Mouse (Mus musculus): ENCODE results near the gene Timm8a2. TPM values are rescaled to one million over a fixed set of nuclear protein-coding genes. Genes with fewer than 3 reads are reported as not detected.

Gene Timm8a2
- polyA plus RNA-seq, 1 experiment from 2014 or later = not detected

- H3K36me3 ChIP-seq = no peaks in the 10 kb centered on the region
- ATAC-seq (replicated peaks; ENCODE audit: insufficient number of reproducible peaks, insufficient read depth, low FRiP score, low read depth) = no peak
- no peaks in the 10 kb centered on the region for H3K27me3 ChIP-seq
- H3K4me1 ChIP-seq (replicated peaks) = 0 out of 2 replicates have a peak, but pooled peaks cover 3% of the 10 kb centered on the region
- no peak overlapping the region for H3K27ac ChIP-seq
- no peak overlapping the region for H3K4me3 ChIP-seq
- no peak overlapping the region for H3K4me2 ChIP-seq
- no peak overlapping the region for H3K9ac ChIP-seq
- no peaks in the 10 kb centered on the region for H3K9me3 ChIP-seq (replicated peaks)
- 69% methylated on average over 2 of the region's 2 CpGs for WGBS
Measured at GRCm38 (mm10) chr14:122032045-122032444, 2.4 kb upstream of the Timm8a2 start.

DNA sequence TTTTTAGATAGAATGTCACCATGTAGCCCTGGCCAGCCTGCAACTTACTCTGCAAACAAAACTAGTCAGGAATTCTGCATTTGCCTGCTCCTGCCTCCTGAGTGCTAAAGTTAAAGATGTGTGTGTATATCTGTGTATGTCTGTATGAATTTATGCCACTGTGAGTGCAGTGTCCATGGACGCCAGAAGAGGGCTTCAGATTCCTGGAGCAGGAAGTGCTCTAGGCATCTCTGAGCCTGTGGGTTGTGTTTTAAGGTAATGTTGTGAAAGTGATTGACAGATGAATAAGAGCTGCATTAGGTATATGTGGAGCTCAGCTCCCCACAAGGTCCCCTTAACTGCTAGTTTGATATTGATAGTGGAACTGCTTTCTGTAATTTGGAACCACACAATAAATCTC lies 707 bp downstream of the Timm8a2 start:
- no peaks in the 10 kb centered on the region for H3K9me3 ChIP-seq (replicated peaks)
- H3K4me2 ChIP-seq = no peak overlapping the region
- no peak overlapping the region for H3K4me3 ChIP-seq
- no peaks in the 10 kb centered on the region for H3K36me3 ChIP-seq
- H3K4me1 ChIP-seq (replicated peaks) = no peaks in the 10 kb centered on the region
- no peak for ATAC-seq (replicated peaks; ENCODE audit: insufficient number of reproducible peaks, insufficient read depth, low FRiP score, low read depth)
- H3K27ac ChIP-seq = no peak overlapping the region
- WGBS = 79% methylated on average over 1 of the region's 1 CpGs
- no peak overlapping the region for H3K9ac ChIP-seq
- no peaks in the 10 kb centered on the region for H3K27me3 ChIP-seq

DNA sequence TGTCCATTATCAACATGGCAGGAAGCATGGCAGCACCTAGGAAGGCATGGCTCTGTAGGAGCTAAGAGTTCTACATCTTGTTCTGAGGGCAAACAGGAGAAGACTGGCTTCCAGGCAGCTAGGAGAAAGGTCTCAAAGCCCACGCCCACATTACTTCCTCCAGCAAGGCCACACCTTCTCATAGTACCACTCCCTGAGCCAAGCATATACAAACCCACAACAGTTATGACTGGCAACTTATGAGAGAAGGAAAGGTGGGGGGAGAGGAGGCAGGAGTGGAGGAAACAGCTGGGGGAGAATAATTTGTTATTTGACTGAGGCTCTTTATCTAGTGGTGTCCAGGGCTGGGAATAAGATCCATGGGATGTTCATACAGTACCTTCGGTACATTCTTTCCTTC lies 1.4 kb downstream of the Timm8a2 start:
- no peaks in the 10 kb centered on the region for H3K36me3 ChIP-seq
- WGBS = 83% methylated on average over 2 of the region's 2 CpGs
- no peak for ATAC-seq (replicated peaks; ENCODE audit: insufficient number of reproducible peaks, insufficient read depth, low FRiP score, low read depth)
- no peak overlapping the region for H3K4me3 ChIP-seq
- H3K4me1 ChIP-seq (replicated peaks) = no peaks in the 10 kb centered on the region
- H3K9me3 ChIP-seq (replicated peaks) = no peaks in the 10 kb centered on the region
- no peak overlapping the region for H3K4me2 ChIP-seq
- no peak overlapping the region for H3K9ac ChIP-seq
- H3K27ac ChIP-seq = no peak overlapping the region
- H3K27me3 ChIP-seq = no peaks in the 10 kb centered on the region

- H3K27ac ChIP-seq = no peak overlapping the region
Measured at GRCm38 (mm10) chr14:122038874-122039647, 4.6 kb downstream of the Timm8a2 start.

GRCm38 (mm10) chr14:122041413-122041825 lies 6.9 kb downstream of the Timm8a2 start:
- no peak overlapping the region for H3K27ac ChIP-seq
- WGBS = 83% methylated on average over 3 of the region's 3 CpGs
- H3K36me3 ChIP-seq = no peaks in the 10 kb centered on the region
- no peak overlapping the region for H3K4me2 ChIP-seq
- no peak overlapping the region for H3K4me3 ChIP-seq
- H3K4me1 ChIP-seq (replicated peaks) = no peaks in the 10 kb centered on the region
- no peaks in the 10 kb centered on the region for H3K27me3 ChIP-seq
- no peaks in the 10 kb centered on the region for H3K9me3 ChIP-seq (replicated peaks)
- ATAC-seq (replicated peaks; ENCODE audit: insufficient number of reproducible peaks, insufficient read depth, low FRiP score, low read depth) = no peak
- H3K9ac ChIP-seq = no peak overlapping the region

More at GRCm38 (mm10) chr14:122038874-122039647, 4.6 kb downstream of the Timm8a2 start:
- no peak overlapping the region for H3K4me3 ChIP-seq
- no peak overlapping the region for H3K4me2 ChIP-seq
- no peaks in the 10 kb centered on the region for H3K9me3 ChIP-seq (replicated peaks)
- H3K27me3 ChIP-seq = no peaks in the 10 kb centered on the region
- WGBS = 84% methylated on average over 13 of the region's 13 CpGs
- no peak overlapping the region for H3K9ac ChIP-seq
- ATAC-seq (replicated peaks; ENCODE audit: insufficient number of reproducible peaks, insufficient read depth, low FRiP score, low read depth) = no peak
- no peaks in the 10 kb centered on the region for H3K4me1 ChIP-seq (replicated peaks)
- no peaks in the 10 kb centered on the region for H3K36me3 ChIP-seq

DNA sequence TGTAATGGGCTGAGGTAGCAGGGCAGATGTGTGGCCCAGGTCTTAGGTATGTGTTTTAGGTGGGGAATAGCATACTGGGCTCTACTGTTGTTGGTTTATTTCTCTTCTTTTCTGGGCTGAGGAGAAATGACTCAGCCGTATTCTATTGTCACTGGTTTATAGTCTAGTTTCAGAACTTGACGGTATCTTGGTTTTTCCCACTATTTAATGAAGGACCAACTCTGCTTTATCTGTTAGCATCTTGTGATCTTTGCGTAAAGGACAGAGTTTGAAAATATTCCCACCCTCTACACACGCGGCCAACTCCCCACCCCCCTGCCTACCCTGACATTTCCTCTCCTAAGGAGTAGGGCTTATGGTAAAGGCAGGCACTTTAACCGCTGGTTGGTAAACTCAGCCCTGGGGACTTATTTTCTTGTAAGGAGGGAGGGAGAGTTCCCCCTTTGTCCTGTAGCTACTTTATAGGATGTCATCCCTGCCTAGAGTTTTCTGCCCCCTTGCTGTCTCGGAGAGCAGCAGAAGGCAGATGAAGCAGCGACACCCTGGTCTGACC lies 7.7 kb downstream of the Timm8a2 start:
- no peak overlapping the region for H3K9ac ChIP-seq
- WGBS = 76% methylated on average over 8 of the region's 8 CpGs

DNA sequence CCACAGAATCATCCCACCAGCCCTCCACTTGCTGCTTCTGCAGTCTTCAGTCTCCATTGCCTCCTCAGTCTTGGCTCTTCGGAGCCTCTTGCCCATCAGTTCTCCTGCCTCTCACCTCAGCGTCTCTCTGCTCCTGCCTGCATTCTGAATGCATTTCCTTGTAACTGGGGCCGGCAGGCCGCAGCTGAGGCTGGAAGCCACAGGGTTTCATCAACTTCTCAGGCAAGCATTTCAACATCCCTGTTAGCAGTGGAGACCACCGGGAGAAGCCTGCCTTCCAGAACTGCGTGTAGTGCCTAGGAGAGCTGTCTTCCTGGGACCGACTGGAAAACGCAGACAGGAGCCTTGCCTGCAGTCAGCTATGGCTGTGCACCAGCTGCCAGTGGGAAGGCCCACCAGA lies 13.3 kb downstream of the Timm8a2 start:
- no peak overlapping the region for H3K9ac ChIP-seq
- no peak overlapping the region for H3K27ac ChIP-seq
- H3K4me2 ChIP-seq = no peak overlapping the region
- 83% methylated on average over 8 of the region's 8 CpGs for WGBS
- no peak for ATAC-seq (replicated peaks; ENCODE audit: insufficient number of reproducible peaks, insufficient read depth, low FRiP score, low read depth)
- no peaks in the 10 kb centered on the region for H3K9me3 ChIP-seq (replicated peaks)
- H3K4me1 ChIP-seq (replicated peaks) = no peaks in the 10 kb centered on the region
- no peaks in the 10 kb centered on the region for H3K27me3 ChIP-seq
- no peak overlapping the region for H3K4me3 ChIP-seq
- no peaks in the 10 kb centered on the region for H3K36me3 ChIP-seq

More for the DNA sequence above, 7.7 kb downstream of the Timm8a2 start:
- H3K27me3 ChIP-seq = no peaks in the 10 kb centered on the region
- H3K4me2 ChIP-seq = no peak overlapping the region
- H3K27ac ChIP-seq = no peak overlapping the region
- H3K4me3 ChIP-seq = no peak overlapping the region
- no peak for ATAC-seq (replicated peaks; ENCODE audit: insufficient number of reproducible peaks, insufficient read depth, low FRiP score, low read depth)
- no peaks in the 10 kb centered on the region for H3K4me1 ChIP-seq (replicated peaks)
- no peaks in the 10 kb centered on the region for H3K9me3 ChIP-seq (replicated peaks)
- H3K36me3 ChIP-seq = no peaks in the 10 kb centered on the region

DNA sequence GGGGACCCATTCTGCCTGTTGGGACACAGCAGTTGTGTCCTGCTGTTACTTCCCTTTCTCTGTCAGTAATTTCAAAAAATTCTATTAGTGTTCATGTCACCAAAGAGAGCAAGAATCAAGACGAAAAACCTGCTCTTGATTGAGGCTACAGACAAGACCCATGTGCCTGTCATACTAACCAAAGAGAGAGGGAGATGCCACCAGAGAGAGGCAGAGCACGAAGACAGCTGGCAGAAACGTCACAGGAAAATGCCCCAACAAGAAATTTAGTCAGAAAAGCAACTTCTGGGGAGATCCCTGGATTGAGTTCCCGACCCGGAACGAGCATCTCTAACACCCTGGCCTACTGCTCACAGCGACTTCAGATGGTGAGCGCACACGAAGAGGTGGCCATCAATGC lies 14.3 kb downstream of the Timm8a2 start:
- Histone ChIP-seq H3K4me1 (replicated peaks) (no peaks in the 10 kb centered on the region), H3K36me3 (no peaks in the 10 kb centered on the region), H3K27ac (no peak overlapping the region), H3K27me3 (no peaks in the 10 kb centered on the region), H3K9me3 (replicated peaks) (no peaks in the 10 kb centered on the region), H3K4me2 (no peak overlapping the region), H3K9ac (no peak overlapping the region), H3K4me3 (no peak overlapping the region)
- ATAC-seq (replicated peaks; ENCODE audit: insufficient number of reproducible peaks, insufficient read depth, low FRiP score, low read depth) = no peak
- 85% methylated on average over 9 of the region's 9 CpGs for WGBS

GRCm38 (mm10) chr14:122052896-122053635 lies 18.6 kb downstream of the Timm8a2 start:
- Histone ChIP-seq H3K4me3 (no peak overlapping the region), H3K4me2 (no peak overlapping the region), H3K4me1 (replicated peaks) (no peaks in the 10 kb centered on the region), H3K27ac (no peak overlapping the region), H3K36me3 (no peaks in the 10 kb centered on the region), H3K27me3 (0 out of 2 replicates have a peak, but pooled peaks cover 4% of the 10 kb centered on the region), H3K9me3 (replicated peaks) (no peaks in the 10 kb centered on the region), H3K9ac (no peak overlapping the region)
- 67% methylated on average over 9 of the region's 9 CpGs for WGBS
- ATAC-seq (replicated peaks; ENCODE audit: insufficient number of reproducible peaks, insufficient read depth, low FRiP score, low read depth) = no peak

DNA sequence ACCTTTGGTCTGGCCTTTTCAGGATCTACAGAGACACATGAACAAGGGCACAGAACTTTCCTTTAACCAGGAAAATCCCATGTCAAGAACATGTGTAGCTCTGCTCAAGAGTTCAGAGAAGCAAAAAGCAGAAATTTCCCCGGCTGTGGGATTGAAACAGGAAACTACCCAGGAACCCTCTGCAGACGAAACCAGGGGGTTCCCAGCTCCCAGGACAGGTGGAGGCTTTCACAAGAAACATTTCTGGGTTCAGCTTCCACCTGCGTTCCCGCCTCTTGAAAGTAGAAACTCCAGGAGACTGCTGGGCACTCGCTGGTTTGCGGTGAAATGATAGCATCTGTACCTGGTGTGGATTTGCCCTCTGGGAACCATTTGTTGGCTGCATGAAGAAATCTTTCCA lies 22.4 kb downstream of the Timm8a2 start:
- H3K9me3 ChIP-seq (replicated peaks) = no peaks in the 10 kb centered on the region
- no peak for ATAC-seq (replicated peaks; ENCODE audit: insufficient number of reproducible peaks, insufficient read depth, low FRiP score, low read depth)
- H3K36me3 ChIP-seq = no peaks in the 10 kb centered on the region
- H3K9ac ChIP-seq = no peak overlapping the region
- 72% methylated on average over 6 of the region's 6 CpGs for WGBS
- H3K4me3 ChIP-seq = no peak overlapping the region
- H3K27me3 ChIP-seq = 0 out of 2 replicates have a peak, but pooled peaks cover 4% of the 10 kb centered on the region
- H3K4me1 ChIP-seq (replicated peaks) = no peaks in the 10 kb centered on the region
- no peak overlapping the region for H3K27ac ChIP-seq
- H3K4me2 ChIP-seq = no peak overlapping the region

DNA sequence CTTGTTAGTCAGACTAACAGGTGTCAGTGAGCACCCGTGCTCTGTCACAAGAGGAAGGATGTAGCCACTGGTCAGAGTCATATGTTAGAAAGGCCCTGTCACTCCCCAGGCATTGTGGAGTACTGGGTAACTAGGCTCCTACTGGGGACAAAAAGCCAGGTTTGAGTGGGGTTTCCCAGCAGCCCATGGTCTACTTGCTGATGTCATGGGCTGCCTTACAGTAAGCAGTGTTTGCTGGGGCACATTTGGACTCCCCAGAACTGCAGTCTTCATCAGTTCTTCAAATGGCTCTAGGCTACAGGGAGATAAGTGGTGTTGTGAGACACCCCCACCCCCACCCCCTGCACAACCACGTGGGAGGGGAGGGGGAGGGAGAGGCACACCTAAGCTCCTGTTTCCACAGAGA lies 23.5 kb downstream of the Timm8a2 start:
- Histone ChIP-seq H3K27me3 (peaks cover 6% of the 10 kb centered on the region), H3K4me2 (no peak overlapping the region), H3K4me3 (no peak overlapping the region), H3K27ac (no peak overlapping the region), H3K4me1 (replicated peaks) (no peaks in the 10 kb centered on the region), H3K9ac (no peak overlapping the region), H3K9me3 (replicated peaks) (no peaks in the 10 kb centered on the region), H3K36me3 (no peaks in the 10 kb centered on the region)
- 28% methylated on average over 2 of the region's 2 CpGs for WGBS
- ATAC-seq (replicated peaks; ENCODE audit: insufficient number of reproducible peaks, insufficient read depth, low FRiP score, low read depth) = no peak
